Mouse (Mus musculus) kidney, postnatal 4 days (tissue): ENCODE measurements around the gene Lyl1.

Experiments used
- DNase-seq, 2 experiments: peaks; one replicate each; pipeline ENCODE4 v3.0.0; 2021; ENCODE audit warnings: mixed read lengths in 2 of 2

Lyl1 gene

DNA sequence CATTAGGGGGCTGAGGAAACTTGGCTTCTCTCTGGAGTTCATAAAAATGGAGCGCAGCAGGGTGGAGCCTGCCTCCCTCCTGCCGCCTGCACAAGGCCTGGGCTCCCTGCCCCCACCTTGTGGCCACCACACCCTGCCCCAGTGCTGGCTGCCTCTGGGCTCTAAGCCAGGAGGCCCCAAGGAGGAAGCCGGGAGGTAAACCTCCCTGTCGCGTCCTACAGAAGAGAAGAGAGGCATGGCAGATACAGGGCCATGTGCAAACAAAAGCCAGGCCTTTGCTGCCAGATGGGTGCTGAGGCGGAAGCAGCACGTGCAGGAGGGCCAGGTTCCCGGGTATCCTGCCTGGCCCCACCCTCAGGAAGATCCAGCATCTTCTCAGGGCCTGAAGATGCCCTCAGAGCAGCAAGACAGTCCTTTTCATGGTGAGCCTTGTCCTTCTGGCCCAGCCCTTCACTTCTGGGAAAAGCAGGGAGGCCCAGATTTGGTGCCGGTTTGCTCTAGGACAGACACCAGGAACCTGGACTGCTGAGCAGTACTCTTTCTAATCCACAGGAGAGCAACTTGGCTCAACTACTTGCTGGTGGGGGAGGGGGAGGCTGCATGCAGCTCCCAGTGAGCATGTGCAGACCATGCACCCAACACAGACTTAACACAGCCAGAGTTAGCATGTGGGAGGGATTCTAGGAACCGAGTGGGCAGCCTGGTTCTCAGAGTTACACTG, 21.8 kb downstream of the Lyl1 start, which contains the start of gene G430095P16Rik:
Gene G430095P16Rik (plus strand): TSS at position 158 of the 721 bp plus-strand sequence.
- peak; percentile 77 to 85 for DNase-seq

DNA sequence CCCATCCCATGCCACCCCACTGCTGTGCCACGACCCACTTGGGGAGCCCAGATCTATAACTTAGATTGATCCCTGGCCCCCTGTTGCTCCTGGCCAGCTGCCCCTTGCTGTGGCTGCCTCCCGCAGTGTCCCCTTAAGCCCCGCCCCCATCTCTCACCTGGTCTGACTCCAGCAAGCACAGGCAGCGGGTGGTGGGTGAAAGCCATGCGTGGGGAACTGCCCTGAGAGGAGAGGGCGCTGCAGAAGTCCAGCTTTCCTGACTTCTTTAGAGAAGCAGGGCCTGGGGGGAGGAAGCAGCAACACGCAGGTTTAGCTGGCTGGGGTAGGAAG, 22.3 kb downstream of the Lyl1 start:
- DNase-seq: peak in 1 of 2 experiments; percentile 68

- DNase-seq: no peak
Observed at GRCm38 (mm10) chr8:84724683-84725082, 23.4 kb downstream of the Lyl1 start.

GRCm38 (mm10) chr8:84725246-84725940, 24.1 kb downstream of the Lyl1 start:
- DNase-seq: no peak

DNA sequence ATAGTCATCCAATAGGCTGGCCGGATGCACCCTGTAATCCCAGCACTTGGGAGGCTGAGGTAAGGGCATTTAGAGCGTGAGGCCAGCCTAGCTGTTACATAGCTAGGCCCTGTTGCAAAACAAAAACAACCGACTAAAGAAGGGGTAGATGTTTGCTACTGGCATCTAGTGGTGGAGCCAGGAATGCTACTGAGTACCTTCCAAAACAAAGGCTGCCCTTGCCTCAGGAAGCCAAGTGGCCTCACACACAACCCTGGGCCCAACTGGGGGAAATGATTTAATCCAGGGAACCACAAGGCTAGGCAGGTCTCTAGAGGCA, 24.6 kb downstream of the Lyl1 start:
- DNase-seq: peak in 1 of 2 experiments; percentile 54

- DNase-seq: peak; percentile 47 to 60
Observed at GRCm38 (mm10) chr8:84728474-84728873, 27.2 kb downstream of the Lyl1 start.

- peak in 1 of 2 experiments; percentile 55 for DNase-seq
Observed at GRCm38 (mm10) chr8:84729921-84730362, 28.7 kb downstream of the Lyl1 start.

DNA sequence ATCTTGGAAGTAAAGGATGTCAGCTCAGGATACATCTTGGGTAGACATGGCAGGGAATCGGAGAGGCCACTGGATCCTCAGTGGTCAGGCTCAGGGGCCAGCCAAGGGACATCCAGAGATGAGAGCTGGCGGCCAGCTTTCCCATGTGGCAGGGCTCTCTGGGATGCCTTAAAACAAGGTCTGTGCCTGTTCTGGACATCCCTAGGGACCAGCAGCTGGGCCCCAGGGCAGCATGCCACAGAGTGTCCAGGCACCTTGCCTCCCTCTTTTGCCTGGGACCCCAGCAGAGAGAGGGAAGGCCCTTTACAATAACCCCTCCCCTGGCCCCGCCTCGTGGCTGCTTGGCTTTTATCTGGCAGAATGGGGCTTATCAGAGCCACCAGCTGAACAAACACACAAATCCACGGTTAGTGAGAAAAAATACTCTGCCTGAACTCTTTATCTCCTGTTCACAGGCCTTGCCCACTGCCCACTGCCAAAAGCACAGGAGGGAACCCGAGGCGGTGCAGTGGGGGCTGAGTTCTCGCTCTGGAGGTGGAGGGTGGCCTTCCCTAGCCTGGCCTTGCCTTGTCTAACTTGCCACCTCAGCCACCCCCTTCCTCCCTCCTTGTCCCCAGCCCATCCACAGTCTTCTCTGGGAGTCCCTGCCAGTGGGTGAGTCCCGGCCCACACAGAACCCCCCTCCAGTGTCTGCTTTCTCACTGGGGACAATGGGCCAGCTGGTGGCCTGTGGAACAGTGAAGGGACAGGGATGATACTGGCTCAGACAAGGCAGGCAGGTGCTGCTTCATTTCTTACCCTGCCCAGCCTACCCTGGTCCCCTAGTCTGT, 29.5 kb downstream of the Lyl1 start:
- peak; percentile 45 to 57 for DNase-seq

DNA sequence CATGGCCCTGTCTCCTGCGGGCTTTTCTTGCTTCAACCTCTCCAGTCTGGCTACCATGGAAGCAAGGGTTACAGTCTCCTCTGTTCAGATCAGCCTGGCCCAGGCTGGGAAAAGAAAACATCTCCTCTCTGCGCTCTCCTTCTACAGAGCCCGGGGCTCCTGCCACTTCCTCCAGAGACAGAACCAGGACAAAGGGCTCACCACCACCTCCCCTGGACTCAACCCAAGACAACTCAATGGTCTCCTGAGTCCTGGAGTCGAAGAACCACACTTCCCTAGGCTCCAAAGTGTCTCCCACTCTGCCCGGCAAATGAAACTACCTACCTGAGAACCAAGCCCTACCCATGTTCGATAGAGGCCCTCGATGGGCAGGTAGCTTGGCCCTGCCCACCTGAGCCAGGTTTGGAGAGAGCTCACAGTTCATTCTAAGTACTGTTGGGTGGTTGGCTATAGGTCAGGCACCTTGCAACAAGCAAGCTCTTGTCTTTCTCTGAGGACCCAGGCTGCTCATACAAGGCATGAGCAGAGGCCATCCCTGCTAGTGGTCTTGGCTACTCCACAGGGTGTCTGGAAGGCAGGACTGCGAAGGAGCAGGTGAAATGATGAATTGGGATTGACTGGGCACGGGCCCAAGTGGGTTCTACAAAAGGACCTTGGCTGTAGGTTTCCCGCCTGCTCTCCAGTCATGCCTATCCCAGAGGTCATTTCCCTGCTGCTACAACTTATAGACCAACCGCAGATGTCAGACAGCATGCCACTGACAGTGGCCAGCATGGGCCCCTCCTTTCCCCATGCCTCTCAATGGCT, 30.3 kb downstream of the Lyl1 start:
- no peak for DNase-seq

- DNase-seq: peak; percentile 53 to 64
Observed at GRCm38 (mm10) chr8:84732545-84732944, 31.3 kb downstream of the Lyl1 start.

- no peak for DNase-seq
Observed at GRCm38 (mm10) chr8:84732996-84733395, 31.7 kb downstream of the Lyl1 start.

DNA sequence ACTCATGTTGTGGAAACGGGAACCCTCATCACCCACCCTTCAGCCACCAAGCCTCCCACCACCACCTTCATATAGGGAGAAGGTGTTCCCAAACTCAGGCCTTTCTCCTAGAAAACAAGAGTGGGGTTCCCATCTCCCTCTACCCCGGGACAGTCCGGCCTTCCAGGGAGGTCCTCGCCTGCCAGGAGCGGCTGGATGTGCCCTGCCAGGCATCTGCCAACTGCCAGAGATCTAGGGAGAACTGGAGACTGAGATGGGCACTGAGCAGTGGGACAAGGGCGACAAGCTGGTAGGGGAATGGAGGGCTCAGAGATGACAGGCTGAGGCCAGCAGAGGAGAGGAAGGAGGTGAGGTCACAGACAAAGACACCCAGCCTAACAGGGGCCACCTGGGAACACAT, 32.7 kb downstream of the Lyl1 start:
- no peak for DNase-seq

GRCm38 (mm10) chr8:84734680-84735079, 33.4 kb downstream of the Lyl1 start:
- DNase-seq: no peak

DNA sequence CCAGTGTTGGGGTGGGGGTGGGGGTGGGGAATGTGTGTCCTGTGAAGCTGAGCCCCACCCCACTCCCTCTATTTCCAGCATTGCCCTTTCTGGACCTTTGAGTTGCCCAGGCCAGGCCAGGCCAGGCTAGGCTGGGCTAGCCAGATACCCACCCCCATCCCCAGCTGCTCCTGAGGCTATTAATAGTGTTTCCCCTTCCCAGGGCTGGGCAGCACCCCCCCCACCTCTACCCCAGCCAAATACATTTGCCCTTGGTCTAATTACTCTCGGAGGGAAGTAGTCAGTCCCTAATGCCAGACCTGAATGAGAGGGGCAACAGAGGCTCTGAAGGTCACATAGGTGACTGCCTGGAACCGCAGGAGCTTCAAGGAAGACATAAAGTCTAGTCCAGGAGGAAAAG, 34.3 kb downstream of the Lyl1 start:
- DNase-seq: no peak

DNA sequence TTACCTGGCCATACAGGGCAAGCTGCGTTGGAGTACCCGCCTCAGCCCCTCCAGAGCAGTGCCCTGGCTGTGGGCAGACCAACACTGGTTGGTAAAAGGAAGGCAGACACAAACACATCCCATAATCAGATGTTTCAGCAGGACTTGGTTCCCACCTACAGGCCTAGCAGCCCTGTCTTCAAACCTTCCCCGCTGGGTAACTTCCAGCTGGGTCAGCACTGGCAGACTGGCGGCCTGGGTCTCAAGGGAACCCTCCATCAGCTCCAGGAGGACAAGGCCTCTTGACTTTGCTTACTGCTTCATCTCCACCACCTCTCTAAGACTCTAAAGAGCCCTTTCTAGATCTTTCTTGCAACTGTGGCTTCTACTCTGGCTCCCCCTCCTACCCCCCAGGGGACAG, 35.3 kb downstream of the Lyl1 start:
- no peak for DNase-seq

DNA sequence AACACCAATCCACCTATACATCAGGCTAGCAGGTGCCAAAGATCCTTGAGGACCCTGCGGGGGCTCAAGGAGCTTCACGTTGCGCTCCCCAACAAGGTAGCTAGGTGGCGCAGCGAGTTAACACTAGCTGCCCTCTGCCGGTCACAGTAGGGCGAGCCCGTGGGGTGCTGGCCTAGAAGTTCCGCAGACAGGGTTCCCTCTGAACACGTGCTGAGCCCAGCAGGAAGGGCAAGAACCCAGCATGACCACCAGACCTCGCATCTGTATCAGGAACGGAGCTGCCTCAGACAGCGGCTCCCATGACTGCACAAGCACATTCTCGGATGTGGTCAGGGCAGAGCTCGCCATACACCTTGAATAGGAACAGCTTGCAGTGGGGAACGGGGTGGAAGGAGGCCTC, 36.4 kb downstream of the Lyl1 start:
- peak; percentile 89 to 93 for DNase-seq

GRCm38 (mm10) chr8:84738266-84738665, 37.0 kb downstream of the Lyl1 start:
- DNase-seq: no peak

GRCm38 (mm10) chr8:84738715-84739400, 37.6 kb downstream of the Lyl1 start:
- no peak for DNase-seq

- DNase-seq: no peak
Observed at GRCm38 (mm10) chr8:84739401-84739742, 38.1 kb downstream of the Lyl1 start.

GRCm38 (mm10) chr8:84740895-84741843, 39.9 kb downstream of the Lyl1 start:
- no peak for DNase-seq
